Mouse (Mus musculus): Measurements from ENCODE around the gene Nepn. TPM values are rescaled to one million over a fixed set of nuclear protein-coding genes. Genes with fewer than 3 reads are reported as not detected.

The Nepn gene
- polyA plus RNA-seq, 1 experiment from 2014 or later = 0.14 TPM

GRCm38 (mm10) chr10:52381321-52381801 is 7.4 kb upstream of the Nepn start:
- Histone ChIP-seq H3K4me1 (replicated peaks) (peaks cover 17% of the 10 kb centered on the region), H3K36me3 (no peaks in the 10 kb centered on the region; the same call in 1 of the 2 replicates), H3K9ac (replicated peaks) (peak overlapping the region; percentile 92), H3K4me3 (replicated peaks) (peak overlapping the region; percentile 89), H3K9me3 (no peaks in the 10 kb centered on the region), H3K4me2 (peak overlapping the region; percentile 89), H3K27ac (peak overlapping the region; percentile 95), H3K27me3 (no peaks in the 10 kb centered on the region)
- peak; percentile 58; the same call in 1 of the 2 replicates for ATAC-seq (ENCODE audit: insufficient number of reproducible peaks, insufficient read depth, low FRiP score, low TSS enrichment, low read depth)
- WGBS = 0% methylated on average over 19 of the region's 19 CpGs

- Histone ChIP-seq H3K4me2 (peak within 1 kb of the TSS; percentile 89), H3K27ac (peak within 1 kb of the TSS; percentile 95), H3K4me3 (replicated peaks) (peak within 1 kb of the TSS; percentile 89), H3K4me1 (replicated peaks) (peaks cover 17% of the 10 kb centered on the region), H3K36me3 (no peaks in the 10 kb centered on the region; the same call in 1 of the 2 replicates), H3K9ac (replicated peaks) (peak within 1 kb of the TSS; percentile 92), H3K27me3 (no peaks in the 10 kb centered on the region), H3K9me3 (no peaks in the 10 kb centered on the region)
- WGBS = under 1% methylated on average over 69 of the region's 71 CpGs
- ATAC-seq (ENCODE audit: insufficient number of reproducible peaks, insufficient read depth, low FRiP score, low TSS enrichment, low read depth) = peak; percentile 96
These were observed 6.8 kb upstream of the Nepn start, which contains the start of gene Gopc for GRCm38 (mm10) chr10:52381845-52382591. TSS of gene Gopc (minus strand) at chr10:52382124.

- no peaks in the 10 kb centered on the region; the same call in 1 of the 2 replicates for H3K36me3 ChIP-seq
- no peak overlapping the region for H3K27ac ChIP-seq
- no peaks in the 10 kb centered on the region for H3K27me3 ChIP-seq
- ATAC-seq (ENCODE audit: insufficient number of reproducible peaks, insufficient read depth, low FRiP score, low TSS enrichment, low read depth) = no peak
- 77% methylated on average over 6 of the region's 6 CpGs for WGBS
- no peaks in the 10 kb centered on the region for H3K9me3 ChIP-seq
- peak overlapping the region; percentile 89 for H3K4me3 ChIP-seq (replicated peaks)
- H3K4me1 ChIP-seq (replicated peaks) = peaks cover 17% of the 10 kb centered on the region
- peak overlapping the region; percentile 89 for H3K4me2 ChIP-seq
- no peak overlapping the region for H3K9ac ChIP-seq (replicated peaks)
These were observed 5.8 kb upstream of the Nepn start for GRCm38 (mm10) chr10:52383022-52383421.

GRCm38 (mm10) chr10:52383522-52383921 is 5.2 kb upstream of the Nepn start:
- 93% methylated on average over 1 of the region's 1 CpGs for WGBS

GRCm38 (mm10) chr10:52384823-52385610 is 3.8 kb upstream of the Nepn start:
- Histone ChIP-seq H3K27me3 (no peaks in the 10 kb centered on the region), H3K27ac (no peak overlapping the region), H3K4me3 (replicated peaks) (no peak overlapping the region), H3K9ac (replicated peaks) (no peak overlapping the region), H3K4me1 (replicated peaks) (peaks cover 17% of the 10 kb centered on the region), H3K4me2 (no peak overlapping the region), H3K36me3 (no peaks in the 10 kb centered on the region), H3K9me3 (no peaks in the 10 kb centered on the region)
- 41% methylated on average over 8 of the region's 8 CpGs for WGBS
- no peak for ATAC-seq (ENCODE audit: insufficient number of reproducible peaks, insufficient read depth, low FRiP score, low TSS enrichment, low read depth)

More at GRCm38 (mm10) chr10:52383522-52383921, 5.2 kb upstream of the Nepn start:
- Histone ChIP-seq H3K27me3 (no peaks in the 10 kb centered on the region), H3K36me3 (no peaks in the 10 kb centered on the region), H3K9me3 (no peaks in the 10 kb centered on the region), H3K4me2 (no peak overlapping the region), H3K4me1 (replicated peaks) (peaks cover 17% of the 10 kb centered on the region), H3K27ac (no peak overlapping the region), H3K4me3 (replicated peaks) (no peak overlapping the region), H3K9ac (replicated peaks) (no peak overlapping the region)
- ATAC-seq (ENCODE audit: insufficient number of reproducible peaks, insufficient read depth, low FRiP score, low TSS enrichment, low read depth) = no peak

GRCm38 (mm10) chr10:52387192-52387591 is 1.6 kb upstream of the Nepn start:
- no peak overlapping the region for H3K4me3 ChIP-seq (replicated peaks)
- ATAC-seq (ENCODE audit: insufficient number of reproducible peaks, insufficient read depth, low FRiP score, low TSS enrichment, low read depth) = no peak
- WGBS = 78% methylated on average over 4 of the region's 4 CpGs

GRCm38 (mm10) chr10:52389438-52389837 is 666 bp downstream of the Nepn start:
- ATAC-seq (ENCODE audit: insufficient number of reproducible peaks, insufficient read depth, low FRiP score, low TSS enrichment, low read depth) = peak; percentile 26; the same call in 1 of the 2 replicates
- no peak overlapping the region for H3K9ac ChIP-seq (replicated peaks)
- no peaks in the 10 kb centered on the region for H3K27me3 ChIP-seq
- no peak overlapping the region for H3K4me2 ChIP-seq
- H3K36me3 ChIP-seq = no peaks in the 10 kb centered on the region
- 48% methylated on average over 3 of the region's 3 CpGs for WGBS
- peaks cover 12% of the 10 kb centered on the region; the same call in 1 of the 2 replicates for H3K4me1 ChIP-seq (replicated peaks)
- H3K9me3 ChIP-seq = no peaks in the 10 kb centered on the region
- no peak overlapping the region for H3K4me3 ChIP-seq (replicated peaks)
- peak overlapping the region; percentile 42; the same call in 1 of the 2 replicates for H3K27ac ChIP-seq

More at GRCm38 (mm10) chr10:52387192-52387591, 1.6 kb upstream of the Nepn start:
- Histone ChIP-seq H3K9me3 (no peaks in the 10 kb centered on the region), H3K4me2 (no peak overlapping the region), H3K9ac (replicated peaks) (no peak overlapping the region), H3K27me3 (no peaks in the 10 kb centered on the region), H3K27ac (no peak overlapping the region), H3K36me3 (no peaks in the 10 kb centered on the region), H3K4me1 (replicated peaks) (peaks cover 17% of the 10 kb centered on the region)

- no peaks in the 10 kb centered on the region for H3K27me3 ChIP-seq
- no peaks in the 10 kb centered on the region for H3K9me3 ChIP-seq
- H3K4me1 ChIP-seq (replicated peaks) = peaks cover 6% of the 10 kb centered on the region; the same call in 1 of the 2 replicates
- 82% methylated on average over 2 of the region's 2 CpGs for WGBS
- no peaks in the 10 kb centered on the region for H3K36me3 ChIP-seq
- no peak overlapping the region for H3K27ac ChIP-seq
- no peak for ATAC-seq (ENCODE audit: insufficient number of reproducible peaks, insufficient read depth, low FRiP score, low TSS enrichment, low read depth)
- no peak overlapping the region for H3K4me2 ChIP-seq
- H3K4me3 ChIP-seq (replicated peaks) = no peak overlapping the region
- H3K9ac ChIP-seq (replicated peaks) = no peak overlapping the region
These were observed 2.4 kb downstream of the Nepn start for GRCm38 (mm10) chr10:52391208-52391607.

GRCm38 (mm10) chr10:52396647-52397046 is 7.9 kb downstream of the Nepn start:
- H3K4me2 ChIP-seq = no peak overlapping the region
- no peaks in the 10 kb centered on the region for H3K36me3 ChIP-seq
- ATAC-seq (ENCODE audit: insufficient number of reproducible peaks, insufficient read depth, low FRiP score, low TSS enrichment, low read depth) = no peak
- no peak overlapping the region for H3K4me3 ChIP-seq (replicated peaks)
- H3K9ac ChIP-seq (replicated peaks) = no peak overlapping the region
- H3K9me3 ChIP-seq = no peaks in the 10 kb centered on the region
- H3K4me1 ChIP-seq (replicated peaks) = no peaks in the 10 kb centered on the region
- 93% methylated on average over 3 of the region's 3 CpGs for WGBS
- no peak overlapping the region for H3K27ac ChIP-seq
- no peaks in the 10 kb centered on the region for H3K27me3 ChIP-seq

- H3K27ac ChIP-seq = no peak overlapping the region
- WGBS = 87% methylated on average over 2 of the region's 2 CpGs
- ATAC-seq (ENCODE audit: insufficient number of reproducible peaks, insufficient read depth, low FRiP score, low TSS enrichment, low read depth) = no peak
- H3K9me3 ChIP-seq = no peaks in the 10 kb centered on the region
- no peak overlapping the region for H3K4me2 ChIP-seq
- H3K4me1 ChIP-seq (replicated peaks) = no peaks in the 10 kb centered on the region
- no peaks in the 10 kb centered on the region for H3K27me3 ChIP-seq
- no peaks in the 10 kb centered on the region for H3K36me3 ChIP-seq
- H3K4me3 ChIP-seq (replicated peaks) = no peak overlapping the region
- no peak overlapping the region for H3K9ac ChIP-seq (replicated peaks)
These were observed 9.9 kb downstream of the Nepn start for GRCm38 (mm10) chr10:52398715-52399114.

- Histone ChIP-seq H3K27me3 (no peaks in the 10 kb centered on the region), H3K27ac (no peak overlapping the region), H3K36me3 (no peaks in the 10 kb centered on the region), H3K4me2 (no peak overlapping the region), H3K9me3 (no peaks in the 10 kb centered on the region), H3K4me3 (replicated peaks) (no peak overlapping the region), H3K4me1 (replicated peaks) (no peaks in the 10 kb centered on the region), H3K9ac (replicated peaks) (no peak overlapping the region)
- ATAC-seq (ENCODE audit: insufficient number of reproducible peaks, insufficient read depth, low FRiP score, low TSS enrichment, low read depth) = no peak
- 63% methylated on average over 3 of the region's 3 CpGs for WGBS
These were observed 10.9 kb downstream of the Nepn start for GRCm38 (mm10) chr10:52399722-52400121.
